Mouse (Mus musculus) brain, embryonic 14.5 days (tissue): ENCODE data around the gene Clns1a.

Experiments
- CTCF ChIP-seq: fragments of 200-500 bp; IDR thresholded peaks from 2 replicates; pipeline ENCODE4 v1.5.1; 2012; ENCODE audit warnings: inconsistent platforms, mild to moderate bottlenecking, moderate library complexity, borderline replicate concordance; ENCODE audit not compliant: insufficient read depth, insufficient read length; ENCODE audit errors: extremely low read depth
- POLR2A ChIP-seq: fragments of 200-500 bp; IDR thresholded peaks from 2 replicates; pipeline ENCODE4 v1.6.1; 2012; ENCODE audit warnings: mild to moderate bottlenecking, inconsistent platforms, borderline replicate concordance; ENCODE audit not compliant: poor library complexity, insufficient read depth, insufficient read length, severe bottlenecking; ENCODE audit errors: extremely low read depth

DNA sequence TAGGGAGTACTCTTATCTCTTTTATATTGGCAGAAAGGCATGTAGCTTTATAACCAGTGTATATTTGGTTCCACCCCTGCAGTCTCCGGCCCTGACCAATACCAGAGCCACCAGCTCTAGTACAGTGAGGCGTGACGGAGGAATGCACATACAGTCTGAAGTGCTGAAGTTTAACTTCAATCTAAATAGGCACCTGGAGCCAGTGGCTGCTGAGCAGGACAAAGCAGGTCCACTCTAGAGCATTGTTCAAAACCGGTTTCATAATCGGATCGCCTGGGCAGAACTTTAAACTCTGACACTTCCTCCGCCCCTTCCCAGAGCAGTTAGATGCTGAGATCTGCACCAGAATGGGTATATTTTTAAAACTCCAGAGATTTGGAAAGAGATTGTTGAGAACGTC, 38.6 kb downstream of the Clns1a start:
- no peak for TF ChIP-seq CTCF
- no peak for TF ChIP-seq POLR2A
